Mouse (Mus musculus) liver, embryonic 11.5 days (tissue): ENCODE measurements around the gene Plekha7. TPM values are rescaled to one million over a fixed set of nuclear protein-coding genes. Genes with fewer than 3 reads are reported as not detected.

Source experiments
- ATAC-seq: fragments of 200-750 bp; cut with Nextera tagmentation; replicated peaks from 2 replicates; pipeline ENCODE4 v1.8.0; 2017; ENCODE audit warnings: moderate number of reproducible peaks, mild to moderate bottlenecking, moderate TSS enrichment, moderate library complexity; ENCODE audit not compliant: low FRiP score
- DNase-seq: peaks from one replicate; pipeline ENCODE4 v3.0.0-alpha.2; 2017; ENCODE audit warnings: low spot score
- H3K27ac ChIP-seq: fragments of 300-500 bp; sonication (generic); 2 replicates; pipeline ENCODE4 v1.5.1; 2014; ENCODE audit warnings: mild to moderate bottlenecking, low read depth, low read length, control low read depth
- H3K27me3 ChIP-seq: fragments of 300-500 bp; sonication (generic); replicated peaks from 2 replicates; pipeline ENCODE4 v1.6.1; 2014; ENCODE audit warnings: low read length, mixed read lengths; ENCODE audit not compliant: control insufficient read depth, insufficient read depth
- H3K36me3 ChIP-seq: fragments of 300-500 bp; sonication (generic); 2 replicates; pipeline ENCODE4 v1.6.1; 2014; ENCODE audit warnings: mild to moderate bottlenecking, low read length, moderate library complexity, mixed read lengths; ENCODE audit not compliant: control insufficient read depth, insufficient read depth
- H3K4me1 ChIP-seq: fragments of 300-500 bp; sonication (generic); replicated peaks from 2 replicates; pipeline ENCODE4 v1.6.1; 2014; ENCODE audit warnings: low read length, mixed read lengths; ENCODE audit not compliant: control insufficient read depth, insufficient read depth
- H3K4me2 ChIP-seq: fragments of 300-500 bp; sonication (generic); 2 replicates; pipeline ENCODE4 v1.6.1; 2014; ENCODE audit warnings: mild to moderate bottlenecking, control low read depth, moderate library complexity
- H3K4me3 ChIP-seq: fragments of 300-500 bp; sonication (generic); 2 replicates; pipeline ENCODE4 v1.5.1; 2014; ENCODE audit warnings: low read depth, low read length, control low read depth
- H3K9ac ChIP-seq: fragments of 300-500 bp; sonication (generic); 2 replicates; pipeline ENCODE4 v1.6.1; 2014; ENCODE audit warnings: low read depth, low read length, control low read depth
- H3K9me3 ChIP-seq: fragments of 300-500 bp; sonication (generic); 2 replicates; pipeline ENCODE4 v1.6.1; 2016; ENCODE audit warnings: low read length, inconsistent platforms, mixed read lengths; ENCODE audit not compliant: control insufficient read depth
- WGBS: fragments of 180-500 bp; shearing (Covaris S2); extraction: QIAGEN DNeasy Blood & Tissue Kit; methylation state at CpG from one replicate; pipeline ENCODE4 v1.1.7; 2014; 5-methylcytosine and 5-hydroxymethylcytosine counted together
- polyA plus RNA-seq: library from polyadenylated mRNA; unstranded; fragments of >200 nt; fragmentation: Nextera tagmentation; extraction: Ambion mirVana; gene quantifications from 2 replicates; pipeline ENCODE4 v1.2.1, GENCODE M21; 2014

The Plekha7 gene
- polyA plus RNA-seq, 1 experiment from 2014 or later = 7.9 TPM

DNA sequence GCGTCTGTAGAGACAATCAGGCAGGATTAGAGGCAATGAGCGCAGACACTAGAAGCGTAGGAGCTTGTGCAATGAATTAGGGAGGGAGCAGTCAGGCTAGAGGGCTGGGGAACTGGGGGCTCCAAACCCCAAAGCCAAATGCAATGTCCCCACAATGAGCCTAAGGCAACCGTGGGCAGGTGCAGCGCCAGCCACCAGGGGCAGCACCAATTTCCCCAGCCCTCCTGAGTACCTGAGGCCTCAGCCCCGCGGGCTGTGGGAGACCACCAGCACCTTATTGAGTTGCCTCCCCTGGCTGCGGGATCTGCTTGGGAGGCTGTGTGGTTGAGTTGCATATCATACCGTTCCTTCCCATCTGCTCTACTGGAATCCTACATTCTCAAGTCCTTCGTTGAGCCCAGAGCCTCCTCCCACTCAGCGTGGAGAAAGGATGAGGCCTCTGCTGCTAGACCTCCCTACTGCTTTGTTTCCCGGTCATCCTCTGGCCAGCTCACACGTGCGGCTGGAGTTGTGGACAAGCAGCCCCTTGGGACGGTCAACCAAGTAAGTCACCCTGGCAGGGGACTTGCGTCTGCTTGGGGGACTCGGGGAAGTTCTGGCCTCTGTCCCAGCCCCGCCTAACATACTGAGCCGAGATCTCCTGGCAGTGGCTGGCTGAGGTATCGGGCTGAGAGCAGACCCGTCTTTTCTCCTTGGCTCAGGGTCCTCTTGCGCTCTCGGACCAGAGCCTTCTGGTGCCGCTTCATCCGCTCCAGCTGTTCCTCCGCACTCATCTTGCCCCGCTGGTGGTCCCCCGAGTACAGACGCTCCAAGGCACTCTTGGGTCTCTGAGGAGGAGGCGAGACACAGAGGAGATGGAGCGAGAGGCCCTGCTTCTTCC lies 173.5 kb downstream of the Plekha7 start:
- H3K4me1 ChIP-seq = 0 out of 2 replicates have a peak, but pooled peaks cover 6% of the 10 kb centered on the region
- no peak overlapping the region for H3K4me2 ChIP-seq
- H3K9me3 ChIP-seq = no peaks in the 10 kb centered on the region
- H3K4me3 ChIP-seq = no peak overlapping the region
- no peaks in the 10 kb centered on the region for H3K27me3 ChIP-seq
- WGBS = 77% methylated on average over 31 of the region's 31 CpGs
- H3K9ac ChIP-seq = no peak overlapping the region
- H3K27ac ChIP-seq = no peak overlapping the region
- peaks cover 2% of the 10 kb centered on the region for H3K36me3 ChIP-seq
- DNase-seq = no peak
- no peak for ATAC-seq

DNA sequence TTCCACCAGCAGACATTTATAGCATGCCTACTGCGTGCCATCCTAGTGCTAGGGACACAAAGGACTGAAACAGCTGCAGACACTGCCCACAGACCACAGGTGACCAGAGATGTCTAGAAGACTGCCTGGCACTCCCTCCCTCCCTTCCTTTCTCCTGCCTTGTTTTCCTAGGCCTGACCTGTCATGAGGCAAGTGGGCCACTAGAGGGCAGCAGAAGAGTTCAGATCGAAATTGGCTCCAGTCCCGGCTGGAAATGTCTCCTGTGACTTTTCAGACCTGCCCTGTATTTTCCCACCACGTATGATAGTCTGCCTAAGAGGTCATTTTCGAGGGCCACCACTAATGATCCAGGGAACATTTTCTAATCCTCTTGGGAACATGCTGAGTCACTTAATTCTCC lies 176.1 kb downstream of the Plekha7 start:
- H3K27me3 ChIP-seq = no peaks in the 10 kb centered on the region
- H3K9me3 ChIP-seq = no peaks in the 10 kb centered on the region
- H3K36me3 ChIP-seq = no peaks in the 10 kb centered on the region; the same call in 1 of the 2 replicates
- DNase-seq = peak; percentile 61
- no peak overlapping the region for H3K4me2 ChIP-seq
- ATAC-seq = no peak
- 0 out of 2 replicates have a peak, but pooled peaks cover 6% of the 10 kb centered on the region for H3K4me1 ChIP-seq
- no peak overlapping the region for H3K9ac ChIP-seq
- 5% methylated on average over 5 of the region's 5 CpGs for WGBS
- H3K4me3 ChIP-seq = no peak overlapping the region
- no peak overlapping the region for H3K27ac ChIP-seq

DNA sequence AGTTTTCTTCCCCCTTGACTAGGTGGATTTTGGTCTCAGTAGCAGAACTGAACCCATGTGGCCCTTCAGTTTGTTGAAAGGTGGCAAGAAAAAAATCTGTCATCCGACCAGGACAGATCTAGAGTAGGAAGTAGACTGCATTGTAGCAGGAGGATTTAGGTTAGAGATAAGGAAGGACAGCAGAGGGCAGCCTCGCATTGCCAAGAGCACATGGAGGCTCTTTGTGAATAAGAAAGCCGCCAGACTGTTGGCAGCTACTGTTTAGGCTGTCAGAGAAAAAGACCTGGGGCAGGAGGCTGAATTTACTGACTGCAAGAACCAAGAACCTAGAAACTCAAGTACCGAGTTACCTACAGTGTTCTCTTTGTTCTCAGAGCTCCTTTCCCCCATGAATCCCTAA lies 176.8 kb downstream of the Plekha7 start:
- ATAC-seq (no peak), DNase-seq (no peak)
- WGBS = 16% methylated on average over 4 of the region's 4 CpGs
- no peak overlapping the region for H3K4me3 ChIP-seq
- H3K27ac ChIP-seq = no peak overlapping the region
- 0 out of 2 replicates have a peak, but pooled peaks cover 6% of the 10 kb centered on the region for H3K4me1 ChIP-seq
- no peaks in the 10 kb centered on the region for H3K27me3 ChIP-seq
- H3K36me3 ChIP-seq = no peaks in the 10 kb centered on the region
- H3K4me2 ChIP-seq = no peak overlapping the region
- no peak overlapping the region; the same call in 1 of the 2 replicates for H3K9ac ChIP-seq
- no peaks in the 10 kb centered on the region for H3K9me3 ChIP-seq

DNA sequence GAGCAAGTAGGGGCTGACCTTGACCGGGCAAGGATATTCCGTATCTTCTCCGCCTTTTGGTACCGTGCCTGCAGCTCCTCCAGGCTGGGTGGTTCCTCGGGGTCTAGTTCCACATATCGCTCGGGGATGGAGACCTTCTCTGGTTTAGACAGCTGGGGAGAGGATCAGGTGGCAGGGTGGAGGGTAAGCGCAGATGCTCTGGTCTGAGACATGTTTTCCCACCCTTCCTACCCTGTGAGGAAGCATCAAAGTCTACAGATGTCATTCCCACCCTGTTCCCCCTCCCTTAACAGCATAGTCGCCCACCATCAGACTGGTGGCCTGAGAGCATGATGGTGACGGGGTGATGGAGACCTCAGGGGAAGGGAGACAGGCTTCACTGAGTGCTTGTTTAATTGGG lies 178.8 kb downstream of the Plekha7 start:
- Histone ChIP-seq H3K4me1 (0 out of 2 replicates have a peak, but pooled peaks cover 6% of the 10 kb centered on the region), H3K4me2 (no peak overlapping the region), H3K4me3 (no peak overlapping the region), H3K9me3 (no peaks in the 10 kb centered on the region), H3K36me3 (no peaks in the 10 kb centered on the region), H3K9ac (no peak overlapping the region), H3K27me3 (no peaks in the 10 kb centered on the region), H3K27ac (no peak overlapping the region)
- WGBS = 87% methylated on average over 10 of the region's 10 CpGs
- ATAC-seq (no peak), DNase-seq (no peak)

DNA sequence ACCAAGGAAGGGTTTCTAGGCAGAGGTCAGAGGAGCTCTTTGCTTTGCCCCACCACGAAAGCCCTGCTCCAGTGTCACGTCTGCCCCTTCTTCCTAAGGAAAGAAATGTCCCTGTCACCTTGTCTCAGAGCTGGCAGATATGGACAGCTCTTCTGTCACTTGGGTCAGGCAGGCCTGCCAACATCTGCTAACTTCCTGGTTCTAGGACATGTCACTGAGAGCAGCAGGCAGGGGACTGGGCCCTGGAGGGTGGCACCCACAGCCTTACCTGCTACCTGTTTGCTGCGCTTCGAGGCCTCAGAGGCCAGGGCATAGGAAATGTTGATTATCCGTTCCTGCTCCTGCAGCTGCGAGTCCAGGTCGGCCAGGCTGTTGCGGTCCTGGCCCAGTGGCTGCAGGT lies 179.9 kb downstream of the Plekha7 start:
- Histone ChIP-seq H3K9me3 (no peaks in the 10 kb centered on the region), H3K4me2 (no peak overlapping the region), H3K36me3 (no peaks in the 10 kb centered on the region), H3K27ac (no peak overlapping the region), H3K4me3 (no peak overlapping the region), H3K27me3 (no peaks in the 10 kb centered on the region), H3K4me1 (0 out of 2 replicates have a peak, but pooled peaks cover 6% of the 10 kb centered on the region), H3K9ac (no peak overlapping the region)
- DNase-seq = no peak
- no peak for ATAC-seq
- WGBS = 85% methylated on average over 8 of the region's 8 CpGs

DNA sequence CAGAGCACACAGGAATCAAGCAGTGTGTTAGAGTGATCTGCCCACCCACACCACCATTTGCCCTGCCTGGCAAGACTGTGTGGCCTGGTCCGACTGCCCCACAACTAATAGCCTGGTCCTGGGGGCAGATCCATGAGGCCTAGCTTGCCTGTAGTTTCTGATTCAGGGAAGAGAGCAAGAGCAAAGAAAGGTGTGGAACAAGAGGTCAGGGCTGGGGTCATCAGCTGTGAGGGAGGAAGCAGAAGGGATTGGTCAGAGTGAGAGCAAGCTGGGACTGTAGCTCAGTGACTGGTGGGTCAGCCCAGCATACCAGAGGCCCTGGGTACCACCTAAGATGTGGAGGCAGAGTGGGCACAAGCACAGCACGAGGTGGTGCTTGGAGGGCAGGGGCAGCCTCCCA lies 181.1 kb downstream of the Plekha7 start:
- no peak overlapping the region for H3K27ac ChIP-seq
- ATAC-seq (no peak), DNase-seq (no peak)
- H3K9me3 ChIP-seq = no peaks in the 10 kb centered on the region
- H3K9ac ChIP-seq = no peak overlapping the region
- H3K4me1 ChIP-seq = 0 out of 2 replicates have a peak, but pooled peaks cover 6% of the 10 kb centered on the region
- WGBS = 78% methylated on average over 2 of the region's 2 CpGs
- no peaks in the 10 kb centered on the region for H3K27me3 ChIP-seq
- no peak overlapping the region for H3K4me3 ChIP-seq
- no peak overlapping the region for H3K4me2 ChIP-seq
- no peaks in the 10 kb centered on the region for H3K36me3 ChIP-seq

DNA sequence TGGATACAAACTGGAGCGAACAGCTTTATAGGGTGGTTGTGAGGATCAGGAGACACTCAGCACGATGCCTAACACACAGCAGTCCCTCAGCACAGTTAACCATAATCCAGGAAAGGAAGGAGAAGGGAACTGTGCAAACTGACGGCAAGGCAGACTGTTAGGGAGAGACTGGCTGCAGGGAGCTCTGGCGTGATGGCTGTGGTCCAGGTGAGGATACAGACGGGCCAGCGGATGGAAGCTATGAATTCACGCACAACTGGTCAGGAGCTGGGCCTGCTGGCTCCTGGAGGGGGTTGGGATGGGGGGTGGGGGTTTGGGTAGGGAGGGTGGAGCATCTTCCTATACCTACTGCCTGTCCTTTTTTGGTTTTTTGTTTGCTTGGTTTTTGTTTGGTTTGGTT lies 182.5 kb downstream of the Plekha7 start:
- WGBS = 85% methylated on average over 7 of the region's 7 CpGs
- no peaks in the 10 kb centered on the region for H3K4me1 ChIP-seq
- DNase-seq = no peak
- no peak for ATAC-seq
- no peak overlapping the region for H3K4me3 ChIP-seq
- no peaks in the 10 kb centered on the region for H3K9me3 ChIP-seq
- no peak overlapping the region for H3K27ac ChIP-seq
- no peak overlapping the region for H3K4me2 ChIP-seq
- no peaks in the 10 kb centered on the region for H3K36me3 ChIP-seq
- H3K9ac ChIP-seq = no peak overlapping the region
- no peaks in the 10 kb centered on the region for H3K27me3 ChIP-seq

DNA sequence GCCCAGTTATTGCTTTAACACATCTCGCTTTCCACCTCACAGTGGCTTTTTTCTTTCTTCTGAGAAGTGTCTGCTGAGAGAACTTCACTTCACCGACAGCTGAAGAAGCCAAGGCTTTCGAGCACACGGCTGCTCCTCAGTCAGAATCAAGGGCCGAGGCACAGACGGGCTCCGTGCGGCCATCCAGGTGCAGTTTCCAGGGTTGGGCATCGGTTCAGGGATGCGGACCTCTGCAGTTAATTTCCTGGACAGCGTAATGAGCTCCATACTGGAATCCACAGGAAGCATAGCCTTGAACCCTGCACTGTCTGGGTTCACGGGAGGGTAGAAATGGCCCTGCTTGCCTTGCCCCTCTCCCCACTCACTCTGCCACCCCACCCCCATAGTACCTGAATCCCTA lies 184.1 kb downstream of the Plekha7 start:
- Histone ChIP-seq H3K36me3 (no peaks in the 10 kb centered on the region), H3K4me1 (no peaks in the 10 kb centered on the region), H3K27me3 (no peaks in the 10 kb centered on the region), H3K4me2 (no peak overlapping the region), H3K27ac (no peak overlapping the region), H3K9me3 (no peaks in the 10 kb centered on the region), H3K9ac (no peak overlapping the region), H3K4me3 (no peak overlapping the region)
- DNase-seq (no peak), ATAC-seq (no peak)
- WGBS = 87% methylated on average over 12 of the region's 12 CpGs

DNA sequence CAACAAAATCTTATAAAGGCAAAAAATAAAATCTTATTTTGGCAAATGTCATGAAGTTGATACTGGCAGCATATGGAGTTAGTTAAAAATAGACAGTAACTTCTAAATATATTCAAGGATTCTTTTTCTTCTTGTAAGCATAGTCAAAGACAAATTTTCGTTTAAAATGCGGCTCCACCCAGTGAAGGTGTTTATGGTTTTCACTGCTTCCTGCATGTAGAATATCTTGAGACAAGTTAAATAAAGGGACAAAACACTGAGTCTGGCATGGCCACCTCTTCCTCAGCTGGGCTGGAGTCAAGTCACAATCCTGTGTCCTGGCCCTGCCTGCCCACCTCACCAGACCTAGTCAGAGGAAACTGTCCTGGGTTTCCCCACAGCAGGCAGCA lies 184.6 kb downstream of the Plekha7 start:
- Histone ChIP-seq H3K9ac (no peak overlapping the region), H3K27me3 (no peaks in the 10 kb centered on the region), H3K9me3 (no peaks in the 10 kb centered on the region), H3K4me2 (no peak overlapping the region), H3K4me1 (no peaks in the 10 kb centered on the region), H3K27ac (no peak overlapping the region), H3K4me3 (no peak overlapping the region), H3K36me3 (no peaks in the 10 kb centered on the region)
- ATAC-seq = no peak
- no peak for DNase-seq
- 81% methylated on average over 2 of the region's 2 CpGs for whole genome bisulfite sequencing
